Mouse (Mus musculus) ES-Bruce4 (cell line): Measurements from ENCODE around the gene Zfp445.

ENCODE experiments used
- CTCF ChIP-seq: IDR thresholded peaks from one replicate; pipeline ENCODE4 v1.8.1; 2011; ENCODE audit warnings: low read depth, low read length
- EP300 ChIP-seq: IDR thresholded peaks from 2 replicates; pipeline ENCODE4 v1.6.1; 2011; ENCODE audit warnings: low read depth, low read length; ENCODE audit not compliant: insufficient read depth
- POLR2A ChIP-seq: IDR thresholded peaks from one replicate; pipeline ENCODE4 v1.8.1; 2011; ENCODE audit warnings: low read length; ENCODE audit not compliant: insufficient read depth

- TF ChIP-seq POLR2A (no peak), CTCF (no peak), EP300 (no peak)
Observed at GRCm38 (mm10) chr9:122810212-122810611, 55.6 kb downstream of the Zfp445 start.
